Mouse (Mus musculus): ENCODE data around the gene Hba-a2.
"Not testable (repeated sequence)": the region's sequence is repeated elsewhere in the genome, so short reads cannot be mapped to it uniquely, and the experiment has no call there.

Gene Hba-a2
- long read RNA-seq, experiment 1, transcript Hba-a2-202 (2 exons, 494 nt) = minor isoform, 5 of 366 reads
- long read RNA-seq, experiment 1, transcript Hba-a2-201 (3 exons, 554 nt) = major isoform, 361 of 366 reads
- long read RNA-seq, experiment 1, partial matches to known transcripts = 0 of 366 reads
- long read RNA-seq, experiment 1, other reads (novel, unspliced or antisense) = 0 of 366 reads
- long read RNA-seq, experiment 2, transcript Hba-a2-201 (3 exons, 554 nt) = major isoform, 432 of 436 reads
- long read RNA-seq, experiment 2, partial matches to known transcripts = 0 of 436 reads
- long read RNA-seq, experiment 2, other reads (novel, unspliced or antisense) = 0 of 436 reads

DNA sequence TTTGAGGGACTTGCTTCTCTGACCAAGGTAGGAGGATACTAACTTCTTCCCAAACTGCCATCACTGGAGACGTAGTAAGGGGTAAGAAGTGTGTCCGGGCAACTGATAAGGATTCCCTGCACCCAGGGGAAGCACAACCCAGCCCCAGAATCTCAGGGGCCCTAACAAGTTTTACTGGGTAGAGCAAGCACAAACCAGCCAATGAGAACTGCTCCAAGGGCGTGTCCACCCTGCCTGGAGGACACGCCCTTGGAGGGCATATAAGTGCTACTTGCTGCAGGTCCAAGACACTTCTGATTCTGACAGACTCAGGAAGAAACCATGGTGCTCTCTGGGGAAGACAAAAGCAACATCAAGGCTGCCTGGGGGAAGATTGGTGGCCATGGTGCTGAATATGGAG lies at the start of gene Hba-a2:
Gene Hba-a2, plus strand, starts transcription at position 287 of the 400 bp plus-strand sequence.
- intact Hi-C loops (cut with DNase I) = not testable (repeated sequence)

GRCm38 (mm10) chr11:32247068-32247467 lies 49.2 kb upstream of the Hba-a2 start:
- intact Hi-C loops (cut with DNase I) = no loop called here

DNA sequence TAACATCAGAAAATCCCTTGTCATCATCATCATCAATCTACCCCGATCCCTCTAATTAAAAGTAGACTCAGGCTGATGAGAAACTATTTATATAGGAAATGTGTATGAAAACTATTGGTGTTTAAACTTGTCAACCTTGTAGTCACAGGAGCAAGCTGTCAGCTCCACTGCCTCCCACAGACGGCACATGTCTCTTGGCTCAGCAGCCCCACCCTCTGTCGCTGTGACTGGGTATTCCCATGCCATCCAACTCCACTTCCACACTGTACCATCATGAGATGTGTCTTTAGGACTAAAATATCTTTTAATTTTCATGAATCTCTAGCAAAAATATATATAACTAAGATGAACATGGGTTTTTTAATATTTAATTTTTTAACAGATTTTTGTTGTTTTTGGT lies 47.9 kb upstream of the Hba-a2 start:
- intact Hi-C loops (cut with DNase I) = no loop called here

- intact Hi-C loops (cut with DNase I) = no loop called here
Observed at GRCm38 (mm10) chr11:32250880-32251763, 45.2 kb upstream of the Hba-a2 start.

GRCm38 (mm10) chr11:32253121-32253520 lies 43.2 kb upstream of the Hba-a2 start:
- intact Hi-C loops (cut with DNase I) = no loop called here

- intact Hi-C loops (cut with DNase I) = no loop called here
Observed at GRCm38 (mm10) chr11:32256146-32256545, 40.1 kb upstream of the Hba-a2 start.

- intact Hi-C loops (cut with DNase I) = no loop called here
Observed at GRCm38 (mm10) chr11:32256566-32256965, 39.7 kb upstream of the Hba-a2 start.

DNA sequence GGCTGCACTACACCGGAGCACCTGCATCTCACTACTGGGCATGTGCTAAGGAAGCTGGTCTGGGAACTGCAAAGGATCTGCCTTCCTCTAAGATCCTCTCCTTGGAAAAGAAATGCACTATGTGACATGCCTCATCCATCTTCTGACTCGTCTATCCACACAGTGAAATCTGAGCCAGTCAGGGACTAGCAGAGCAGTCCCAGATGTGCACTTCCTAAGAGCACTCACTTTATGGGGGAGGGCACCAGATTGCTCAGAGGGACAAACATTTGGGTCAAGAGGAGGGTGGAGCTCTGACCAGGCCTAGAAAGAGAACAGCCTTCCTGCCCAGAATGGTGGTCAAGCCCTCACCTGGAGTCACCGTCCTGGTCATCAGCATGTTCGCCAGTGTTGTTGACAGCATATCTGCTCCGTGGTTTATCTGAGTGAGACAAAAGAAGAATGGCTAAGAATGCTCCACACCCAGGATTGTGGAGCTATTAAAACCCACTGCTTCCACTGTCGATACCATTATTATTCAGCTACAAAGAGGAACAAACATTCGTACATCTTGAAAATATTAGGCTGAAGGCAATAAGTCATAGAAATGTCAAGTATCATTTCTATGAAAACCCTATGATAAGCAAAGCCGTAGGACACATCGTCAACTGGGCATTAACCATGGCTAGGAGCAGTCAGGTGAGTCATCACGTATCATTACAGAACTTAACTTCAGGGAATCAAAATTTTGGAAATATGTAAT lies 33.4 kb upstream of the Hba-a2 start:
- intact Hi-C loops (cut with DNase I) = no loop called here

GRCm38 (mm10) chr11:32265117-32265738 lies 31.1 kb upstream of the Hba-a2 start:
- intact Hi-C loops (cut with DNase I) = no loop called here

GRCm38 (mm10) chr11:32266194-32266593 lies 30.1 kb upstream of the Hba-a2 start:
- intact Hi-C loops (cut with DNase I) = no loop called here

DNA sequence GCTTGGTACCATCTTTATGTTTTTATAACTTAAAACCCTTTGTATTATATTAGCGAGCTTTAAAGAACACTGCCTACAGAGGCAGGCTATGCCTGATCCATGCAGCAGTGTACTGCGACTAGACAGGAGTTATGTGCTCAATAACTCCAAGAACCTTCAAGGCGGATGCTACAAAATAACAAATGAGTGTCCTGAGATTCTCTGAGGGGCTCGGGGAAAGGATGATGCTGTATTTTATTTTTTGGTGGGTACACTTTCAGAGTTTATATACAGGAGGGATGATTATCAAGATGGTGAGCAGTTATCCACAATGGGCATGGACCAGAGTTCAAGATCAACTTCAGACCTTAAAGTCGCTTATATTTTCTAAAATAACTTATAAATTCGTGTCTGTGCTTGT lies 29.5 kb upstream of the Hba-a2 start:
- intact Hi-C loops (cut with DNase I) = no loop called here

DNA sequence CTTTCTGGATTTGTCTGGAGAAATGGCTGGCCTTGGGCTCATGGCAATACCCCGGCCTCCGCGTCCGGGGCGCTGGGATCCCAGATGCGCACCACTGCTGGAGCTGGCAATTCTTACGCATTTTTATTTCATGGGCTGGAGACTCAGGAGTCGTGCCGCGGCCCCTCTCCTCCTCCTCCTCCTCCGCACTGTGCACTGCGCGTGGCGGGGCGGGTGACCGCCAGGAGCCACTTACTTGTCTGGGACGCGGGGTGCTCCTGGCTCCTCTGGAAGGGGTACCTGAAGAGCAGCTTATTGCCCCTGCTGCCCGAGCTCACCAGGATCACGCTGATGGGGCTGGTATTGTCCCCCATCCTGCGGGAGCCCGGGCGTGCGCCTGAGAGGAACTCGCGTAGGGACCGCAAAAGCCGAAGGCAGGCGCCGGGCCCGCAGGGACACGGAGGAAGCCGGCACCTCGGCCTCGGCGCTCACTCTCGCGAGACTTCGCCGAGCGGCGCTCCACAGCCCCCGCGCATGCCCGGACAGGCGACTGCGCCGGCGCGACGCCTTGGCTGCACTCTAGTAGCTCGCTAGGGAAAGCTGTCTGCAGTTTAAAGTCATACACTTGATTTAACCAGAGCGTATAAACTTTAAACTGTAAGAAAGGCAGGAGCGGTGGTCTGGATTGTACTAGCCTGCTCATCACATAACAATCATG lies 29.0 kb upstream of the Hba-a2 start, which contains the start of gene Nprl3:
Gene Nprl3, minus strand, starts transcription at position 520 of the 697 bp plus-strand sequence.
- intact Hi-C loops (cut with DNase I) = no loop called here

- intact Hi-C loops (cut with DNase I) = no loop called here
Observed at GRCm38 (mm10) chr11:32267964-32268363, 28.3 kb upstream of the Hba-a2 start.

GRCm38 (mm10) chr11:32268952-32269351 lies 27.3 kb upstream of the Hba-a2 start:
- intact Hi-C loops (cut with DNase I) = no loop called here

GRCm38 (mm10) chr11:32271178-32271577 lies 25.1 kb upstream of the Hba-a2 start:
- intact Hi-C loops (cut with DNase I) = no loop called here

DNA sequence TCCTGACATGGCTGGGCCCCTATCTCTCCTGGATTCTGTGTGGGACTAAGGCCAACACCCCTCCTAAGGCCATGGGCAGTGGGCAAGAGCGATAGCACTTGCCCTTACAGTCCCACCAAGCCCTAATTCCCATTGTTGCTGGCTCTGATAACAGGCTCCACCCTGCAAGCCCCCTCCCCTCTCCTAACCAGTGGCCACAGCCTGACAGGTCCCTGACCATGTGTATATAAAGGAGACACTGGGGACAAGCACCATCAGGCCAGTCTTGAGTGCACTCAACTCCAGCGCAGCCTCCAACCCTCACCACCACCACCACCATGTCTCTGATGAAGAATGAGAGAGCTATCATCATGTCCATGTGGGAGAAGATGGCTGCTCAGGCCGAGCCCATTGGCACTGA lies 19.9 kb upstream of the Hba-a2 start, which contains the start of gene Hba-x:
Gene Hba-x, plus strand, starts transcription at position 54 of the 400 bp plus-strand sequence.
- intact Hi-C loops (cut with DNase I) = no loop called here

GRCm38 (mm10) chr11:32277736-32278457 lies 18.4 kb upstream of the Hba-a2 start:
- intact Hi-C loops (cut with DNase I) = no loop called here

- intact Hi-C loops (cut with DNase I) = no loop called here
Observed at GRCm38 (mm10) chr11:32278458-32278957, 17.8 kb upstream of the Hba-a2 start.

GRCm38 (mm10) chr11:32280646-32281045 lies 15.6 kb upstream of the Hba-a2 start:
- intact Hi-C loops (cut with DNase I) = no loop called here
